Mouse (Mus musculus) ES-Bruce4 (cell line): ENCODE measurements around the gene Tbc1d1. TPM values are rescaled to one million over a fixed set of nuclear protein-coding genes. Genes with fewer than 3 reads are reported as not detected.

Experiments
- H3K27ac ChIP-seq: 2 replicates; pipeline ENCODE4 v1.5.1; 2012; ENCODE audit warnings: low read length, inconsistent platforms; ENCODE audit not compliant: insufficient read depth
- H3K27me3 ChIP-seq: 2 replicates; pipeline ENCODE4 v1.6.1; 2012; ENCODE audit warnings: mild to moderate bottlenecking, low read length, inconsistent platforms; ENCODE audit not compliant: control insufficient read depth, poor library complexity, insufficient read depth, severe bottlenecking
- H3K36me3 ChIP-seq: 2 replicates; pipeline ENCODE4 v1.6.1; 2012; ENCODE audit warnings: inconsistent platforms, mild to moderate bottlenecking, low read length, moderate library complexity; ENCODE audit not compliant: control insufficient read depth, poor library complexity, insufficient read depth, severe bottlenecking
- H3K4me1 ChIP-seq: one replicate; pipeline ENCODE4 v1.8.1; 2011; ENCODE audit warnings: low read length; ENCODE audit not compliant: control insufficient read depth, insufficient read depth
- H3K4me3 ChIP-seq: 2 replicates; pipeline ENCODE4 v1.5.1; 2011; ENCODE audit warnings: low read depth, mild to moderate bottlenecking, low read length
- H3K9ac ChIP-seq: 2 replicates; pipeline ENCODE4 v1.6.1; 2012; ENCODE audit warnings: low read depth, mild to moderate bottlenecking, inconsistent platforms; ENCODE audit not compliant: poor library complexity, severe bottlenecking
- H3K9me3 ChIP-seq: replicated peaks from 2 replicates; pipeline ENCODE4 v1.6.1; 2012; ENCODE audit warnings: mild to moderate bottlenecking, low read length, inconsistent platforms; ENCODE audit not compliant: control insufficient read depth, poor library complexity, insufficient read depth, severe bottlenecking
- CTCF ChIP-seq: IDR thresholded peaks from one replicate; pipeline ENCODE4 v1.8.1; 2011; ENCODE audit warnings: low read depth, low read length
- EP300 ChIP-seq: IDR thresholded peaks from 2 replicates; pipeline ENCODE4 v1.6.1; 2011; ENCODE audit warnings: low read depth, low read length; ENCODE audit not compliant: insufficient read depth
- POLR2A ChIP-seq: IDR thresholded peaks from one replicate; pipeline ENCODE4 v1.8.1; 2011; ENCODE audit warnings: low read length; ENCODE audit not compliant: insufficient read depth
- polyA plus RNA-seq: library from polyadenylated mRNA; stranded (reverse); fragments of >200 nt; gene quantifications from 2 replicates; pipeline ENCODE4 v1.2.4, GENCODE M21; 2011; ENCODE audit warnings: low read depth; ENCODE audit not compliant: missing spikeins, insufficient read depth, insufficient read length

Tbc1d1 gene
- polyA plus RNA-seq, 1 experiment, result 46.2 TPM

DNA sequence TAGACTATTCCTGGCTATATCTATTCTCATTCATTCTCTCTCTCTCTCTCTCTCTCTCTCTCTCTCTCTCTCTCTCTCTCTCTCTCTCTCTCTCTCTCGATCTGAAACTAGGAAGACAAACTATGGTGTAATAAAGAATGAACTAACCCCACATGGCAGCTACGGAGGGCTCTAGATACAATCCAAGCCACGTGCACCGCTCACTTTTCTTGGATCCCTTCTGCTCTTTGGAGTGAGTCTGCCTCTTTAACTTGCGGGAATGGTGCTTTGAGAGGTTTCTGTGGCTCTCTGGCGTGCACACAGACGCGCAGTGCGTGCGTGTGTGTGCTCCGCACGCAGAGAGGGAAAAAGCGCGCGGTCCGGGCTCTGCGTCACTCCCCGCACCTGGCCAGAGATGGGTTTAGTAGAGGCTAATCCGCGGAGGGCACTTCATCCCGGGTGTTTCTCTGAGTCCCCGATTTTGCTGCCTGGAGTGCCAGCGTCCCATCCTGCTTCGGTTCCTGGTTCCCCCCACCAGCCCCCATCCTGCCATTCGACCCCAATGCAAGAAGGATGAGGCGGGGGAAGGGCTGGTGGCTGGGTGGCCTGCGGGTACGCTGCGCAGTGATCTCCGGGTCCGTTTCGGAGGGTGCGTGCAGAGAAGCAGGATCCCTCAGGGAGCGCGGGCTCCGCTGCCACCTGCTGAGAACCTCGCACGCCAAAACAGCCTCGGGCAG lies 3.1 kb downstream of the Tbc1d1 start:
- TF ChIP-seq POLR2A (no peak), EP300 (no peak), CTCF (no peak)
- Histone ChIP-seq H3K36me3 (no peaks in the 10 kb centered on the region), H3K9me3 (no peaks in the 10 kb centered on the region), H3K27me3 (peaks cover 15% of the 10 kb centered on the region), H3K27ac (no peak overlapping the region), H3K4me3 (peak overlapping the region; percentile 84), H3K4me1 (no peaks in the 10 kb centered on the region), H3K9ac (peak overlapping the region; percentile 51)

DNA sequence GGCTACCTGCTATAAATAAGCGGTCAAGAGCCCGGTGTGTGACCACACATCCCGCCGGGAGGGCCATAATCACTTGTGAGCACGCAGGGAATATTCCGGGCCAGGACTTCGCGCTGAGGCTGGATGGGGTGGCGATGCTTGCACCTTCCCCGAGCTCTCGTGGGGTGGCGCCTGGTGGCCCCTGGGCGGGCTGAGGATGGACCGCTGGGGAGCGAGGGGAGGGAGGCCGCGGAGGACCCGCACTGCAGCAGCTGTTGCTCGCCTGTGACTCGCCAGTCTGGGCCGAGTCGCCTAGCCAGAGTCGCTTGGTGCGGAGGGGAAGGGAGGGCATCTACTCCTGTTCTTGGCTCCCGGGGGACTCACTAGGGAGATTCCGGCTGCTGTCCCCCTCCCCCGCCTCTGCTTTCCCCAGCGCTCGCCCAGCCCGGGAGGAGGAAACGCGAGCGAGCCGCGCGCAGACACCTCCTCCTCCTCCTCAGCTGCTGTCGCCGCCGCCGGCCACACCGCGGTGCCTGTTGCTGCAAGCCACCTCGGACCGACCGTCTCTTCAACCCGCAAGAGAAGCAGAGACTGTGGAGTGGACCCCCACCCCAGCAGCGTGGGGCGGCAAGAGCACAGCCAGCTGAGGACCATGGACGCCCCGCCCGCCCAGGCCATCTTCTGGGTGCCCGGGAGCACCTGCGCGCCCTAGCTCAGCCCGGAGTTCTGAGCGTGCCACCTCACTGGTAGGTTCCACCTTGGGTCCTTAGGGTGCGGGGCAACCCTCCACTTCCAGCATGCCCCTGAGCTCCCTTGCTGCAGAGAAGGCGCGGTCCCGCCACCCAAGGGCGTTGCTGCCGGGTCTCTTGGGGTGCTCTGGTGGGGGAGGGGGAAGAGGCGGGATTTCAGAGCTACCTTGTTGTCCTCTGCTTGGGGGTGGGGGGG lies 3.9 kb downstream of the Tbc1d1 start:
- Histone ChIP-seq H3K27me3 (peaks cover 15% of the 10 kb centered on the region), H3K27ac (no peak overlapping the region)

GRCm38 (mm10) chr5:64160705-64161391 lies 4.7 kb downstream of the Tbc1d1 start:
- no peaks in the 10 kb centered on the region for H3K36me3 ChIP-seq
- H3K9ac ChIP-seq, result peak overlapping the region; percentile 51
- H3K4me3 ChIP-seq, result peak overlapping the region; percentile 84
- no peak overlapping the region for H3K27ac ChIP-seq
- H3K4me1 ChIP-seq, result peaks cover 2% of the 10 kb centered on the region
- TF ChIP-seq POLR2A (no peak), EP300 (no peak), CTCF (no peak)
- no peaks in the 10 kb centered on the region for H3K9me3 ChIP-seq
- peaks cover 15% of the 10 kb centered on the region for H3K27me3 ChIP-seq

More for the DNA sequence above, 3.9 kb downstream of the Tbc1d1 start:
- Histone ChIP-seq H3K9ac (peak overlapping the region; percentile 51), H3K36me3 (no peaks in the 10 kb centered on the region), H3K4me1 (no peaks in the 10 kb centered on the region), H3K9me3 (no peaks in the 10 kb centered on the region), H3K4me3 (peak overlapping the region; percentile 84)
- TF ChIP-seq CTCF (no peak), EP300 (no peak), POLR2A (no peak)

DNA sequence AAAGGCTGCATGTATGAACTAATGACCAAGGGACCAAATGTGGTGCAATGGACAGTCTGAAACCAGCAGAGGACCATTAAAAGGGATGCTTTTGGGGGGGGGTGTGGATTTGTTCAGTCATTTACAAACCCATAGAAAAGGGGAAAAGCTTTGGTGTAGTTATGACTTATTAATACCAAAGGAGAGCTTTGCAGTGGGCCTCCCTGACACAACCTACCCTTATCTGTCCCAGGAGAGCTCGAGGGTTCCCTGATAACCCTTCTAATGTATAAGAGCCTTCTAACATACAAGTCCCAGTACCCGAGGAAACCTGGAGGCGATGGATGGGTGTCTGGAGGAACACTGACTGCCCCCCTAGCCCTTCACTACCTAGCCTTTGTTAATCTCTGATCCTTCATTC lies 5.8 kb downstream of the Tbc1d1 start:
- peaks cover 2% of the 10 kb centered on the region for H3K4me1 ChIP-seq
- H3K4me3 ChIP-seq, result no peak overlapping the region
- H3K36me3 ChIP-seq, result no peaks in the 10 kb centered on the region
- H3K27ac ChIP-seq, result no peak overlapping the region
- H3K9ac ChIP-seq, result no peak overlapping the region
- peaks cover 15% of the 10 kb centered on the region for H3K27me3 ChIP-seq
- TF ChIP-seq EP300, result no peak
- no peak for TF ChIP-seq CTCF
- TF ChIP-seq POLR2A, result no peak
- no peaks in the 10 kb centered on the region for H3K9me3 ChIP-seq

DNA sequence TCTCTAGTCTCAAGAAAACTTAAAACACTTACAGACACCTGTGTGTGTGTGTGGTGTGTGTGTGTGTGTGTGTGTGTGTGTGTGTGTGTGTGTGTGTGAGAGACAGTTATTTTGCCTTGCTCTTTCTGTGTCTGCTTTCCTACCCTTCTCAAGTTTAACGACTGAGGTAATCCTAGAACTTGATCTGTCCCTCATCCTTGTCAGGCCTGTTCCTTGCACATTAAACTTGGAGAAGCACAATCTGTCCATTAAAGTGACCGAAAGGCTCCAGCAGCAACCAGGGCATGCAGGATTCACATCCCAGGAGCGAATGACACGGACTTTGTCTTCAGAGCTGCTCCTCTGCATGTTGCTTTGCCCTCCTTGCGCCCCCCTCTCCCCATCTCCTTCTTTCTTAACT lies 6.5 kb downstream of the Tbc1d1 start:
- Histone ChIP-seq H3K27me3 (peaks cover 15% of the 10 kb centered on the region), H3K27ac (no peak overlapping the region)

More for the DNA sequence above, 6.5 kb downstream of the Tbc1d1 start:
- H3K4me3 ChIP-seq, result no peak overlapping the region
- TF ChIP-seq EP300, result no peak
- no peaks in the 10 kb centered on the region for H3K36me3 ChIP-seq
- peaks cover 2% of the 10 kb centered on the region for H3K4me1 ChIP-seq
- no peaks in the 10 kb centered on the region for H3K9me3 ChIP-seq
- no peak overlapping the region for H3K9ac ChIP-seq
